Mouse (Mus musculus) intestine, embryonic 16.5 days (tissue): Measurements from ENCODE around the gene Gm20388. TPM values are rescaled to one million over a fixed set of nuclear protein-coding genes. Genes with fewer than 3 reads are reported as not detected.
A peak's percentile ranks its signal among the peaks of the same experiment; 100 is the strongest.

ENCODE experiments used
- ATAC-seq: fragments of 200-750 bp; cut with Nextera tagmentation; 2 replicates; pipeline ENCODE4 v1.8.0; 2017; ENCODE audit warnings: moderate TSS enrichment, moderate library complexity
- H3K27ac ChIP-seq: fragments of 300-500 bp; sonication (generic); 2 replicates; pipeline ENCODE4 v1.5.1; 2014; ENCODE audit warnings: mild to moderate bottlenecking, low read length
- H3K27me3 ChIP-seq: fragments of 300-500 bp; sonication (generic); replicated peaks from 2 replicates; pipeline ENCODE4 v1.6.1; 2014; ENCODE audit warnings: low read length, control low read depth, mixed read lengths; ENCODE audit not compliant: control insufficient read depth, insufficient read depth
- H3K36me3 ChIP-seq: fragments of 300-500 bp; sonication (generic); 2 replicates; pipeline ENCODE4 v1.6.1; 2014; ENCODE audit warnings: low read length, control low read depth; ENCODE audit not compliant: control insufficient read depth, insufficient read depth
- H3K4me1 ChIP-seq: fragments of 300-500 bp; sonication (generic); 2 replicates; pipeline ENCODE4 v1.6.1; 2014; ENCODE audit warnings: low read length, control low read depth, mixed read lengths; ENCODE audit not compliant: control insufficient read depth, insufficient read depth
- H3K4me2 ChIP-seq: fragments of 300-500 bp; sonication (generic); 2 replicates; pipeline ENCODE4 v1.6.1; 2014; ENCODE audit warnings: low read depth, low read length, control low read depth
- H3K4me3 ChIP-seq: fragments of 300-500 bp; sonication (generic); 2 replicates; pipeline ENCODE4 v1.5.1; 2014; ENCODE audit warnings: mild to moderate bottlenecking, low read length
- H3K9ac ChIP-seq: fragments of 300-500 bp; sonication (generic); 2 replicates; pipeline ENCODE4 v1.6.1; 2014; ENCODE audit warnings: low read depth, low read length
- H3K9me3 ChIP-seq: fragments of 300-500 bp; sonication (generic); 2 replicates; pipeline ENCODE4 v1.6.1; 2016; ENCODE audit warnings: low read length, control low read depth; ENCODE audit not compliant: control insufficient read depth
- WGBS: fragments of 180-500 bp; shearing (Covaris S2); extraction: QIAGEN DNeasy Blood & Tissue Kit; methylation state at CpG from one replicate; pipeline ENCODE4 v1.1.7; 2014; 5-methylcytosine and 5-hydroxymethylcytosine counted together
- polyA plus RNA-seq: library from polyadenylated mRNA; unstranded; fragments of >200 nt; fragmentation: Nextera tagmentation; extraction: Ambion mirVana; gene quantifications from 2 replicates; pipeline ENCODE4 v1.2.1, GENCODE M21; 2015

Gm20388 gene
- polyA plus RNA-seq, 1 experiment from 2014 or later, result 5.8 TPM

DNA sequence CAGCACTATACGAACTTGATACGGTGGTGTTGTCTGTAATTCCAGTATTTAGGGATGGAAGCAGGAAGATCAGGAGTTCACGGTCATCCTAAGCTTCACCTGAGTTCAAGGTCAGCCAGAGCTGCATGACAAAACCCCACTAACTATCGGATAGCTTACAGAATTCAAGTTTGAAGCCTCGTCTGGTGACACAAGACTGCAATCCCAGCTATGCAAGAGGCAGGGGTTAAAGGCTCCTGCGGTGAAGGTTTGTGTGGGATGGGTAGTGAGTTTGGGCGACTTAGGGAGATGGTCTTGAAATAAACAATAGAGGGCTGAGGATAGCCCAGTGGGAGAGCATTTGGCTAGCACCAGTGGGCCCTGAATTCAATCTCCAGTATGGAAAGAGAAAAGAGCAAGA, 4287.6 kb downstream of the Gm20388 start:
- Histone ChIP-seq H3K9ac (no peak overlapping the region), H3K27me3 (no peaks in the 10 kb centered on the region), H3K9me3 (no peaks in the 10 kb centered on the region), H3K4me1 (peaks cover 9% of the 10 kb centered on the region), H3K4me3 (no peak overlapping the region), H3K27ac (no peak overlapping the region), H3K36me3 (no peaks in the 10 kb centered on the region), H3K4me2 (no peak overlapping the region)
- ATAC-seq, result no peak
- 84% methylated on average over 7 of the region's 7 CpGs for WGBS

DNA sequence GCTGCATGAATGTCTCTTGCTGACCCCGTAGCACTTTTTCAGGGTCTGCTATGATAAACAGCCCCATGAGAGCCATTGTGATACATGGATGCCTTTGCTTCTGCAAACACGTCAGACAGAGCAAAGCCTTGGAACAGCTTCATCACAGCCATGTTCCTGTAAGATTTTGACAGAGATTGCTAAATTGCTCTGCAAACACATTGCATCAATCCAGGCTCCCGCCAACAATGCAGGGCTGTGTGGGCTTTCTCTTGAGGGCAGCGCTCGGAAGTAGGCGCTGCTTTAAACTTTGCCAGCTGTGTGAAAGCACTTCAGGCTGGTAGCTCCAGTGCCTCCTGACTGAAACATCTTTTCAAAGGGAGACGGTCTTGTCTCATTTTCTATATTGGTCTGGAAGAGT, 4289.8 kb downstream of the Gm20388 start:
- no peak overlapping the region for H3K27ac ChIP-seq
- H3K36me3 ChIP-seq, result no peaks in the 10 kb centered on the region
- WGBS, result 33% methylated on average over 7 of the region's 7 CpGs
- no peaks in the 10 kb centered on the region for H3K27me3 ChIP-seq
- peaks cover 9% of the 10 kb centered on the region for H3K4me1 ChIP-seq
- no peak overlapping the region for H3K4me2 ChIP-seq
- no peak for ATAC-seq
- H3K9ac ChIP-seq, result no peak overlapping the region
- H3K9me3 ChIP-seq, result no peaks in the 10 kb centered on the region
- H3K4me3 ChIP-seq, result no peak overlapping the region

DNA sequence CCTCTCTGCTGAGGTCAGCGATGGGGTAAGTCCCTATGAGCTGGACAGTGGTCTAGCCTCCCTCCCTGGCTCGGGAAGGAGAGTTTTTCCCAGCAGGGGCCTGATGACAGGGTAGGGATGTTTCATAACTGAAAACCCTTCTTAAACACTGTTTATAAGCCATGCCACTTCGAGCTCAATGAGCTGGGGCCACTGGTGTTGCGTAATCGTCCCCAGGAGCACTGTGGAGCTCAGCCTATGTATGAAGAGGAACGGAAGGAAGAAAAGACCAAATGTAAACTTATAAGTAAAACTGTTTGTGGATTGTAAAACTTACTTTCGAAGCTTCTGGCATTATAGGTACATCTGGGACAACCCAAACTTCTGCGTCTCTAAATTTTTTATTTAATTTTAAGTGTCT, 4291.1 kb downstream of the Gm20388 start:
- H3K9ac ChIP-seq, result no peak overlapping the region
- 59% methylated on average over 8 of the region's 8 CpGs for WGBS
- ATAC-seq, result no peak
- H3K4me3 ChIP-seq, result no peak overlapping the region
- H3K4me1 ChIP-seq, result peaks cover 2% of the 10 kb centered on the region
- H3K27me3 ChIP-seq, result no peaks in the 10 kb centered on the region
- no peak overlapping the region for H3K4me2 ChIP-seq
- no peaks in the 10 kb centered on the region for H3K9me3 ChIP-seq
- no peak overlapping the region for H3K27ac ChIP-seq
- no peaks in the 10 kb centered on the region for H3K36me3 ChIP-seq

DNA sequence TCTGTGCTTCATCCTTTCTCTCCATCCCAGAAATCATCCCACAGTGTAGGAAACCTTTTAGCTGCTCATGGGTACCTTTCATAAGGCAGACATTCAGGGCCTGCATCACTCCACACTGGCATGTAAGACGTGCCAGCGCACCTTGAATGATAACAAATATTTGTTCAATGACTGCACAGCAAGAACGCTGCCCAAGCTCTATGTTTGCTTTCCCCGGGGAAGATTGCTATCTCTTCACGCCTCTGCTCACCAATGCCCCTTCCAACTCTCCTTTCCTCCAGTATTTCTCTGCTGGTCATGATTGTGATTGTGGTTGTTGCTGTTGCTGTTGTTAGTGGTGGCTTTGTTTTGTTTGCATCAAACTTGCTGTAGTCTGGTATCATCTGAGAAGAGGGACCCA, 4292.3 kb downstream of the Gm20388 start:
- Histone ChIP-seq H3K36me3 (no peaks in the 10 kb centered on the region), H3K9me3 (no peaks in the 10 kb centered on the region), H3K4me2 (no peak overlapping the region), H3K4me1 (no peaks in the 10 kb centered on the region), H3K27ac (no peak overlapping the region), H3K4me3 (no peak overlapping the region), H3K27me3 (no peaks in the 10 kb centered on the region), H3K9ac (no peak overlapping the region)
- no peak for ATAC-seq
- WGBS, result 61% methylated on average over 5 of the region's 5 CpGs

DNA sequence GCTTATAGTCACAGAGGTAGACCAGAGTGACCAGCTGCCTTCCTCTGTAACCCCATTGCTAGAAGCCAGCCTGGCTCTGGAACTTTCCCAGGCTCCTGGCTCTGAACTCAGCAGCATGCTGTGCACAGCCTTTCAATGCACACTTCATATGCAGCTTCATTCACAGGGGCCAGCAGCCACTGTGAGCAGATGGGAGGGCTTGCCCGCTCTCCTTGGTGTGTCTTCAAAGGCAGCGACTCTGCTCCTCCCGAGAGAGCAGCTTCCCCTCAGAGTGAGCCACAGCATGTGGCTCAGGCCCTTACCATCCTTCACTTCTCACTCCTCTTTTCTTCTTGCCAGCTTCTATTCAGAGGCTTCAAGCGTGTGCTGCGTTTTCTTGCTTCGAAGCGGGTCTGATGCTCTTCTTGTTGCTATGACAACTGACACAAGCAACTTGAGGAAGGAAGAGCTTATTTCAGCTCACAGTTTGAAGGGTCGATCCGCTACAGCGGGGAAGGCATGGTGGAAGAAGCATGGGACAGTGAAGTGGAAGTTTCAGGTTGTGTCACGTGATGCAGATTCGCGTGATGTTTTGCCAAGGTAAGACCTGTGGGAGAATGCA, 4293.5 kb downstream of the Gm20388 start:
- no peak overlapping the region for H3K27ac ChIP-seq
- no peak overlapping the region for H3K9ac ChIP-seq
- no peak for ATAC-seq
- no peaks in the 10 kb centered on the region for H3K27me3 ChIP-seq
- H3K4me2 ChIP-seq, result no peak overlapping the region
- no peaks in the 10 kb centered on the region for H3K4me1 ChIP-seq
- no peak overlapping the region for H3K4me3 ChIP-seq
- WGBS, result 82% methylated on average over 13 of the region's 13 CpGs
- no peaks in the 10 kb centered on the region for H3K9me3 ChIP-seq
- no peaks in the 10 kb centered on the region for H3K36me3 ChIP-seq

DNA sequence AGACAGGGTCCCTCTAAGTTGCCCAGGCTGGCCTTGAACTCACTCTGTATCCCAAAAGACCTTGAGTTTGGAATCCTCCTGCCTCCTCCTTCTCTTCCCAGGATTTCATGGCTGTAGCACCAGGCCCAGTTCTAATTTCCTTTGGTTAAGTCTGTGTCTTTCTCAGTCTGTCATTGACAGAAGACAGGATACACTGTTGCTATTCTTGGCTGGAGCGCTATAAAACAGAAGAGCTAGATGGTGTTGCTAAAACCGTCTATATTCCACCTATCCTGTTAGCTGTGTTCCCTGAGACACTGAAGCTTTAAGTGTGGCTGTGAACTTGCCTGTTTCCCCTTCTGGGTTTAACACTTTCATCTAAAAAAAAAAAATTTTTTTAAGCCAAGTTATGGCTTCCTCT, 4301.5 kb downstream of the Gm20388 start:
- Histone ChIP-seq H3K4me3 (no peak overlapping the region), H3K27ac (peak overlapping the region; percentile 31), H3K36me3 (no peaks in the 10 kb centered on the region), H3K9me3 (no peaks in the 10 kb centered on the region), H3K27me3 (no peaks in the 10 kb centered on the region), H3K4me2 (no peak overlapping the region), H3K4me1 (peaks cover 8% of the 10 kb centered on the region), H3K9ac (no peak overlapping the region)
- no peak for ATAC-seq
- 47% methylated on average over 2 of the region's 2 CpGs for whole genome bisulfite sequencing

DNA sequence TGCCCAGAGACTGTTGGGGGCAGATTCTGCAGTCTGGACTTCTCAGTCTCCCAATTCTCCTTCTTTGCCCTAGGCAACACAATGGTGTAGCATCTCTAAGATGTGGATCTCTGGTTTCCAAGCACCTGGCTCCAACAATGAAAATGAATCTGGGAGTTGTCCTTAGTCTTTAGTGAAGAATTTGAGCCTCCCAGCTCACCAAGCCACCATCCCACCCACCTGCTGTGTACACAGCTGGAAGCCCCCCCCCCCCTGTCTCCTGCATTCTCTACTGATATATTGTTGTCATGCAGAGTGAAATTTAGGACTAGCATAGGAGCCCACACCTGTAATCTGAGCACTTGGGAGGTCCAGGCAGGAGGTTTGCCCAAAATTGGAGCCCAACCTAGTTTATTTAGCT, 4306.3 kb downstream of the Gm20388 start:
- no peak for ATAC-seq
- Histone ChIP-seq H3K9me3 (no peaks in the 10 kb centered on the region), H3K4me2 (no peak overlapping the region)

DNA sequence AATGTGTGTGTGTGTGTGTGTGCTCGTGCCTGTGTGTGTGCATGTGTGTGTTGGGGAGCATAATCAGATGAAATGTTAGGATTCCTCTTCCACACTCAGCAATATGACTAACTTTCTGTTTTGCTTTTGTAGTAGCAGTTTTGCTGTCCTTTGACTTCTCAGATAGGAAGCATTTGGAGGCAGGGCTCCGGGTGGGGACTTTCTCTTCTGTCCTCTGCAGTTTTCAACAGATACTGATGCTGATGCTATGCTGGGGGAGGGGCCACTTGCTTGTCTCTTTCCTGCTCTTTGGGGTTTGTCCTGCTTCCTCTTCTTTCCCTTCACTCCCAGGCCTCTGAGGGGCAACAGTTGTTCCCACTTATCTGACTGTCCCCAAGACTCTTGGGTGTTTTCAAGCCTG, 4319.2 kb downstream of the Gm20388 start:
- no peak overlapping the region for H3K4me3 ChIP-seq
- no peak overlapping the region for H3K27ac ChIP-seq
- peaks cover 21% of the 10 kb centered on the region for H3K4me1 ChIP-seq
- no peak overlapping the region for H3K9ac ChIP-seq
- H3K27me3 ChIP-seq, result no peaks in the 10 kb centered on the region
- no peak overlapping the region for H3K4me2 ChIP-seq
- H3K9me3 ChIP-seq, result no peaks in the 10 kb centered on the region
- WGBS, result 63% methylated on average over 2 of the region's 2 CpGs
- ATAC-seq, result no peak
- no peaks in the 10 kb centered on the region for H3K36me3 ChIP-seq

More for the DNA sequence above, 4306.3 kb downstream of the Gm20388 start:
- H3K9ac ChIP-seq, result no peak overlapping the region
- H3K36me3 ChIP-seq, result no peaks in the 10 kb centered on the region
- H3K27ac ChIP-seq, result no peak overlapping the region
- peaks cover 8% of the 10 kb centered on the region for H3K4me1 ChIP-seq
- no peak overlapping the region for H3K4me3 ChIP-seq
- H3K27me3 ChIP-seq, result no peaks in the 10 kb centered on the region

DNA sequence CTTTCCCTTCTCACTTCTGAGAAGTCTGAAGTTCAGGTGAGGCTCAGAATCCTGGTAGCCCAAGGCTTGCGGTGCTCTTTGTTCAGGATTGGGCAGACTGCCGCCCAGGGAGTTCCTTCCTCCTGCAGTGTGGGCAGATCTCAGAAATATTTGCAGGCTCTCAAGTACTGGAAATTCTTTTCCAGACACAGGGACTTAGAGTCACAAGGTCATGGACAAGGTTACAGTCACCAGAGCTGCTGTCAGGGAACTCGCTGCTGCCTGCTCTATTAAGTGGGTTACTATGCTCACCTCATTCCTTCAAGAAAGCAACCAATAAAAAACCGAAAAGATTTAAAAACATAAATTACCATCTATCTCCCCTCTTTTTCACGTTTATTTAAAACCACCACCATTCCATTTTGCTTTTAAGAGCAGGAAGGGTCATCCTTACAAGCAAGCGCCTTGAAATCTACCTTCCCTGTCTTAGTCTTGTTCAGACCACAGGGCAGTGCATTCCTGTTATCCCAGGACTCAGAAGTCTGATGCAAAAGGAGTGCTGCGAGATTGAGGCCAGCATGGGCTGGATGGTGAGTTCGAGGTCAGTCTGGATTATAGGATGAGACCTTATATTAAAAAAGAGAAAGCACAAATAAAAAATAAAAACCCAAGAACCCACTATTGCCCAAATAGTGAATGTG, 4320.0 kb downstream of the Gm20388 start:
- Histone ChIP-seq H3K27me3 (no peaks in the 10 kb centered on the region), H3K4me1 (peaks cover 21% of the 10 kb centered on the region), H3K27ac (no peak overlapping the region), H3K36me3 (no peaks in the 10 kb centered on the region), H3K4me2 (peak overlapping the region; percentile 79), H3K9me3 (no peaks in the 10 kb centered on the region), H3K4me3 (peak overlapping the region; percentile 86), H3K9ac (0 out of 2 replicates have a peak overlapping the region, but pooled peaks have one; percentile 27)
- 0 out of 2 replicates have a peak, but pooled peaks have one; percentile 4 for ATAC-seq
- 51% methylated on average over 8 of the region's 8 CpGs for WGBS

DNA sequence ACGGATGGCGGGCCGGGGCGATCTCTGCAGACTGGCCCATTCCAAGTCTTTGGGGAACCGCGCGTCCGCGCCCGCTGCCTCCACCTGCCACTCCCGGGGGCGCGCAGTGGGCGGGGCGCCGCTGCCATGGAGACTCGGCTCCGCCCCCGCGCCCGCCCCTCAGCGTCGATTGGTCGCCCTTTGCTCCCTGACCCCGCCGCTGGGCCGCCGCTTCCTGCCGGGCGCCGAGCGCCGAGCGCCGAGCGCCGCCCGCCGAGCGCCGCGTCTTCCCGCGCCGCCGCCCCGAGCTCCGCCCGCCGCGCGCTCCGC, 4320.5 kb downstream of the Gm20388 start, which contains the start of gene Galnt2:
Galnt2 (plus strand) TSS at position 216 of the 309 bp plus-strand sequence.
- H3K9ac ChIP-seq, result peak within 1 kb of the TSS; percentile 91
- H3K27me3 ChIP-seq, result no peaks in the 10 kb centered on the region
- 1% methylated on average over 39 of the region's 53 CpGs for WGBS
- H3K36me3 ChIP-seq, result no peaks in the 10 kb centered on the region
- peak within 1 kb of the TSS; percentile 73 for H3K27ac ChIP-seq
- peak; percentile 90 for ATAC-seq
- H3K4me3 ChIP-seq, result peak within 1 kb of the TSS; percentile 86
- H3K4me2 ChIP-seq, result peak within 1 kb of the TSS; percentile 79
- H3K9me3 ChIP-seq, result no peaks in the 10 kb centered on the region
- H3K4me1 ChIP-seq, result peaks cover 21% of the 10 kb centered on the region
